Mouse (Mus musculus) adrenal gland, adult 8-10 months (tissue): ENCODE data around the gene Fzd10. TPM values are rescaled to one million over a fixed set of nuclear protein-coding genes. Genes with fewer than 3 reads are reported as not detected.

ENCODE experiments used
- DNase-seq: peaks from one replicate; pipeline ENCODE4 v3.0.0; 2022
- total RNA-seq, 4 experiments: library from RNA; stranded (reverse); gene quantifications; 2 replicates each; pipeline ENCODE4 v1.2.4; 2022

The Fzd10 gene
- under 1 TPM; 0.43 to 0.80 (median 0.53) TPM for total RNA-seq

DNA sequence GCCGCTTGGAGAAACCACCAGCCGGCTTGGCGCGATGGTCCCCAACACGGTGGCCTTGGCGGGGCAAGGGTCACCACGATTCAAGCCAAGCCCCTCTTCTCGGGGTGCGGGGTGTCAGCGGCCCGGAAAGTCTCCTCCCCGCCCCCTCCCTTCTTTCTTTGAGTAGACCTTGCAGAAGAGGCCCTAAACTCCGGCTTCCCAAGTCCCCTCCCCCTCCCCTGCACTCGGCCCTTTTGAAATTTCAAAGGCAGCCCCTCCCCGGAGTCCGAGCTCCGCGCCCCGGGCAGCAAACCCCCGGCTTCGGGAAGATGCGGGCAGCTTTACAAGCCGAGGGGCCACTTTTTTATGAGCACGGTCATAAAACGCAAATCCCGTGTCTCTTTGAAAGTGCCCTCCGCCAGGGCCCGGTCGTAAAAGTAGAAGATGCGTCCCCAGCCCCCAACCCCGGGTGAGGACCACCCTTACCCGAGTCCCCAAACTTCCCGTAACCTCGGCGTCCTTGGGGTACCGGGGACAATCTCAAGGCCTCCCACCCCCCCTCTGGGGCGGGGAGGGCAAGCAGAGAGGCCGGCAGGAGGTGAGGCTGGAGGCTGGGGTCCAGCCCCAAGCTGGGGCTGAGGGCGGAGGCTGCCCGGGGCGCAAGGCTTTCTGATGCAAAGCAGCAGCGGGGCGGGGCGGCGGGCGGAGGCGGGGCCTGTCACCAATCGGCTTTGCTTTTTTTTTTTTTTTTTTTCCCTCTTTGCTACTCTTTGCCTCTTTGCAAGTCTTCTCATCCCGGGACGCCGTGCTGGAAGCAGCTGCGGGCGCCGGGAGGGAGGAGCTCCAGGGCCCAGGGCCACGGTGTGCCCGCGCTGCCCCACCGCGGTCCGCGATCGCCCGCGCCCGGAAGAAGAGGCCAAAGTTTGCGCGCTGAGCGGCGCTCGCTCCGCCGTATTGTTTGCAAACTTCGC lies at the start of gene Fzd10:
Fzd10 (plus strand) TSS at position 773 of the 950 bp plus-strand sequence.
- no peak for DNase-seq

- DNase-seq = no peak
Observed at GRCm38 (mm10) chr5:128551448-128551847, 49.2 kb upstream of the Fzd10 start.

- no peak for DNase-seq
Observed at GRCm38 (mm10) chr5:128552136-128552890, 48.3 kb upstream of the Fzd10 start.

GRCm38 (mm10) chr5:128558126-128558525 lies 42.5 kb upstream of the Fzd10 start:
- peak; percentile 82 for DNase-seq

DNA sequence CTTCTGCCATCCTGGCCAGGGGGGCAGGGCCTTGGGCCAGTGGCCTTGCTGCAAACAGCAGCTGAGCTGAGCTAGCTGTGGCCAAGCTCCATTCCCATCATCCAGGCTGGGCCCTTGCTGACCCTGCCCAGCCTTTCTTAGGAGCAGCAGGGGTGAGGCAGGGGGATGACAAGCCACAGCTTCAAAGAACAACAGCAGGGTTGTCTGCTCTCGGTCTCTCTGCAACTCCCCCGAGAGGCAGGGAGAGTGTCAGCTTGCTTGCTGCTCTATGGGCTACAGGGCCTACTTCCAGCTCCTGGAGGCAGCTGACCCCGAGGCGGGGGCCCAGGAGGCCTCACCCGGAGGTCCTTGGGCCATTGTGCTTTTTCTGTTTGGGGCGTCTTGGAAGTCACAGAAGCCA lies 33.3 kb upstream of the Fzd10 start:
- DNase-seq = no peak

DNA sequence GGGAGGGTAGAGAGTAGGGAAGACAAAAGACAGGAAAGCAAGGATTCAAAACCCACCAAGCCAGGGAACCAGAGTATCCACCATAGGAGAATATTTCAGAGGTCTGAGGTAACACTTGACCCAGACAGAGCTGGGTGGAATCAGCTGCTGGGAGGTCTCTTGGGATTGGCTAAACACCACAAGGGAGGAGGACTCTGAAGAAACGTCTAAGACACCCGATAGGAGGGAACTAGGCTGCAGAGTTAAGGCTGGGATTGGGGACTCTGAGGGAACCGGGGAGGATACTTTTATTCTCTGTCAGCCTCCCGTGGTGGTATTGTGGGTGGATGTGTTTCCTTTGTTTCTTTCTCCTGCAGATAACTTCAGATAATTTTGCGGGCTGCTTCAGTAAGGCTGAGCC lies 31.7 kb upstream of the Fzd10 start:
- DNase-seq = no peak

GRCm38 (mm10) chr5:128570091-128570490 lies 30.6 kb upstream of the Fzd10 start:
- DNase-seq = no peak

DNA sequence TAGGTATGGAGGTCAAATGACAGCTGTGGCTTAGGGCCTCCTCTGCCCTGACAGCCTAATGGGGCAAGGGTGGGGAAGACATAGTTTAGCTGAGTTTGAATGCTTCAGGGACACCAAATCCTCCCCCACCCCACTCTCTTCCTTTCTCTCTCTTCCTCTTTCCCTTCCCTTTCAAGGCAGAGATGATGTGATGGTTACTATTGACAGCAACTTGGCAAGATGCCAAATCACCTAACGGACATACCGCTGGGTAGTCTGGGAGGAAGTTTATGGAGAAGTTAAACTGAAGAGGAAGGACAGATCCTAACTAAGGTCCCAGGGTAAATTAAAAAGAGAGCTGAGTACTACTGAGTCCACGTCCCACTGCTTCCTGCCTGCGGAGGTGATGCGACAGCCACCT lies 29.8 kb upstream of the Fzd10 start:
- DNase-seq = no peak

DNA sequence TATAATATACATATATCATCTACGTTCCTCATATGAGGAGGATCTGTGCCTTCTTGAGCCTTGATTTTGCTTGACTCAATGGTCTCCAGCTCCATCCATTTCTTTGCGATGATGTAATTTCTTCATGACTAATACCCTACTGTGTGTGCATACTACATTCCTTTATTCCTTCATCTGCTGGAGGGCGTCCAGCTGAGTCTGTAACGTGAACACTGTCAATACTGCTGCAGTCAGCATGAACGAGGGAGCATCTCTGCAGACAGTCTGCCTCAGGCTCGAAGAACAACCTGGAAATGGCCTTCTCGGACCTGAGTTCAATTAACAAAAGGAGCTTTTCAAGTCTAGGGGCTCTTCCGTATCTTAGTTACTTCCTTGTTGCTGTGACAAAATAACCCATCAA lies 28.9 kb upstream of the Fzd10 start:
- no peak for DNase-seq

DNA sequence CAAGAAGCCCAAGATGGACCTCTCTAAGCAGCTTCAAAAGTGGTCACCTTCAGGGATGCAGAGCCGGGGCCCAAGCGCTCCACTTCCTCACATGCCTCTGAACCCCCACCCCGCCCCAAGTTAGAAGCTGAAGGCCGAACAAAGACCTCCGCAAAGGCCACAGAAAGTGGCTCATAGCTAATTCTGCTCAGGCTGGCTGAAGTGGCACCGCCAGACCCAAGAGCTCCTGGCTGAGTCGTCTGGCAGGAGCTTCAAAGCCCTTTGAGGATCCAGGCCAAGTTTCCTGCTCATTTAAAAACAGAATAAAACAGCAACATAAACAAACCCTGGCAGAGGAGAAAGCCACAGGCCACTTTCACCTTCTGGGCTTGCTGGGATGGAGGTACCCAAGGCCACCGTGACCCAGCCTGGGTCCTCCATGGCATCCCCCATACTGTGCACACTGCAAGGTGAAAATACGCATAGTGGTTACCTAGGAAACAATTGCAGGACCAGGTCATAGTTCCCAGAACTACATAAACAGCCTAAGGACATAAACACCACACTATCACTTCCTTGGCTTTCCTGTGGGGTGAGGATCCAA lies 24.6 kb upstream of the Fzd10 start:
- DNase-seq = peak; percentile 39

GRCm38 (mm10) chr5:128579047-128579650 lies 21.5 kb upstream of the Fzd10 start:
- DNase-seq = peak; percentile 41

- peak; percentile 57 for DNase-seq
Observed at GRCm38 (mm10) chr5:128580931-128581330, 19.7 kb upstream of the Fzd10 start.

GRCm38 (mm10) chr5:128581516-128581921 lies 19.1 kb upstream of the Fzd10 start:
- no peak for DNase-seq

- DNase-seq = no peak
Observed at GRCm38 (mm10) chr5:128589231-128589630, 11.4 kb upstream of the Fzd10 start.

DNA sequence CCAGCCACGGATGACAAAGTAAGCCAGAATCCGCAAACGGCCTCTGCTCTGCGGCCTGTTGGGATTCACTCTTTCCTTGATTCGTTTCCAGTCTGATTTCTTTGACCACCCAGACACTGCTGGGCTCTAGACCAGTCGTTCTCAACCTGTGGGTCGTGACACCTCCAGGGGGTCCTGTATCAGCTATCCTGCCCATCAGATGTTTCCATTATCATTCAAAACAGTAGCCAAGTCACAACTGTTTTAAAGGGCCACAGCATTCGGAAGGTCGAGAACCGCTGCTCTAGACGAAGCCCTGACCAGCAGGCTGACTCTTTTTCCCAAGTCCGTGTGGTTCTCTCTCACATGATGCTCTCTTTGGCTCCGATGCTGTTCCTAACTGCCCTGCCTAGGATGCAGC lies 7.2 kb upstream of the Fzd10 start:
- no peak for DNase-seq

DNA sequence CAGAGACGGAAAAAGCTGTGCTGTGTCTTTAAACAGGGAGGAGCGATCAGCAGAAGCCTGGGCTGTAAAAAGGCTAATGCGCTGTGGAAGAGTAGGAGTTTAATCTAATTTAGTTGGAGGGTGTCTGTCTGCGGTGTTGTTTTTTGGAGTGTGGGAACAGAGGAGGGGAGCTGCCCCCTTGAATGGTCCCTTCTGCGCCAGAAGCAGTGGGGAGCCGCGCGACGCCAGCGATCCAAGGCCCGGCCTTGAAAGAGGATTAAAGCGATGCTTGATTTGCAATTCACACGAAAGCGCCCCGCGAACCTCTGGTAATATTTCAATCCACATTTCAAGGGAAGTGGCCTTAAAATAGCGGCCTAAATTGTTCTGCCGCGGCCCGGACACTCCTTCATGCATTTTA lies 3.8 kb upstream of the Fzd10 start:
- no peak for DNase-seq

- DNase-seq = no peak
Observed at GRCm38 (mm10) chr5:128597381-128597780, 3.3 kb upstream of the Fzd10 start.

GRCm38 (mm10) chr5:128598191-128598720 lies 2.4 kb upstream of the Fzd10 start:
- no peak for DNase-seq

DNA sequence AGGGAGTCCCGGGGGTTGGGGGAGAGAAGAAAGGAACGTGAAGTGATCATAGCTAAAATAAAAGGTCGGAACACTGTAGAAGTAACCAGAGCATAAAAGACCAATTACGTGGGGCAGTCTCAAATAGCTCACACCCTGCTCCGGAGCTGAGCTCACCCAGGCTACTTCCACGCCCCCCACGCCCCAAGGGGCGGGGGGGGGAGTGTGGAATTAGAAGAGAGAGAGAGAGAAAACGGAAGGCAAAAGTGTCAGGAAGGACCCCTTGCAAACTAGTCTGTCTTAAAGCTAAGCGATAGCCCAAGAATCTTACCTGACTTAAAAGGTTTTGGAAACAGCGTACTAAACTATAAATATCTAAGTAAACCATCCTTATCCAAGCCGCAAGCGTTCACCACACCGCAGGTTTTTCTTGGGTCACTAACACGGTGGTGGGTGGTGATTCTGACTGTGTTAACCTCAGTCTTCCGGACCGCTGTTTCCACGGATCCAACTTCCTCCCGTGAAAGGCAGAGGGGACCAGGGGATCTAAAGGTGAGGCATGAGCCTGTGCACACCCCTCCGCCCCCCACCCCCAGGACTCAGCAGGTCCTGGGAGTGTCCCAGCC lies 1.8 kb upstream of the Fzd10 start:
- no peak for DNase-seq

GRCm38 (mm10) chr5:128599365-128600071 lies 1.1 kb upstream of the Fzd10 start:
- no peak for DNase-seq
